Mouse (Mus musculus) spleen, adult 2 months (tissue): Measurements from ENCODE around the gene Zfp239.

Source experiments
- CTCF ChIP-seq: fragments of 200-500 bp; IDR thresholded peaks from 2 replicates; pipeline ENCODE4 v1.5.1; 2011; ENCODE audit warnings: mild to moderate bottlenecking, inconsistent platforms; ENCODE audit not compliant: insufficient read depth, insufficient read length, insufficient replicate concordance; ENCODE audit errors: extremely low read depth
- POLR2A ChIP-seq: fragments of 200-500 bp; IDR thresholded peaks from 2 replicates; pipeline ENCODE4 v1.6.1; 2011; ENCODE audit warnings: low read depth, low read length, inconsistent platforms

GRCm38 (mm10) chr6:117868187-117868586 is 6.3 kb downstream of the Zfp239 start:
- TF ChIP-seq POLR2A (no peak), CTCF (no peak)
